Mouse (Mus musculus) midbrain, embryonic 11.5 days (tissue): ENCODE measurements around the gene Lman1l. TPM values are rescaled to one million over a fixed set of nuclear protein-coding genes. Genes with fewer than 3 reads are reported as not detected.
A peak's percentile ranks its signal among the peaks of the same experiment; 100 is the strongest.

Experiments used
- ATAC-seq: fragments of 200-750 bp; cut with Nextera tagmentation; 2 replicates; pipeline ENCODE4 v1.8.0; 2017; ENCODE audit warnings: moderate TSS enrichment, moderate library complexity; ENCODE audit not compliant: low FRiP score
- DNase-seq: peaks from one replicate; pipeline ENCODE4 v3.0.0; 2015; ENCODE audit warnings: low spot score; ENCODE audit errors: missing footprints
- H3K27ac ChIP-seq: fragments of 300-500 bp; sonication (generic); 2 replicates; pipeline ENCODE4 v1.5.1; 2014; ENCODE audit warnings: low read depth, low read length
- H3K27me3 ChIP-seq: fragments of 300-500 bp; sonication (generic); 2 replicates; pipeline ENCODE4 v1.6.1; 2014; ENCODE audit warnings: mild to moderate bottlenecking, low read length, moderate library complexity, mixed read lengths; ENCODE audit not compliant: control insufficient read depth, insufficient read depth
- H3K36me3 ChIP-seq: fragments of 300-500 bp; sonication (generic); 2 replicates; pipeline ENCODE4 v1.6.1; 2014; ENCODE audit warnings: mild to moderate bottlenecking, low read length, moderate library complexity, mixed read lengths; ENCODE audit not compliant: control insufficient read depth, insufficient read depth
- H3K4me1 ChIP-seq: fragments of 300-500 bp; sonication (generic); 2 replicates; pipeline ENCODE4 v1.6.1; 2014; ENCODE audit warnings: low read length; ENCODE audit not compliant: control insufficient read depth, insufficient read depth
- H3K4me2 ChIP-seq: fragments of 300-500 bp; sonication (generic); 2 replicates; pipeline ENCODE4 v1.6.1; 2014; ENCODE audit warnings: mild to moderate bottlenecking, moderate library complexity
- H3K4me3 ChIP-seq: fragments of 300-500 bp; sonication (generic); 2 replicates; pipeline ENCODE4 v1.5.1; 2014; ENCODE audit warnings: low read depth, low read length
- H3K9ac ChIP-seq: fragments of 300-500 bp; sonication (generic); 2 replicates; pipeline ENCODE4 v1.6.1; 2014; ENCODE audit warnings: low read length
- H3K9me3 ChIP-seq: fragments of 300-500 bp; sonication (generic); 2 replicates; pipeline ENCODE4 v1.6.1; 2016; ENCODE audit warnings: low read length; ENCODE audit not compliant: control insufficient read depth
- WGBS: fragments of 180-500 bp; shearing (Covaris S2); extraction: QIAGEN DNeasy Blood & Tissue Kit; methylation state at CpG from one replicate; pipeline ENCODE4 v1.1.7; 2014; 5-methylcytosine and 5-hydroxymethylcytosine counted together
- polyA plus RNA-seq: library from polyadenylated mRNA; unstranded; fragments of >200 nt; fragmentation: Nextera tagmentation; extraction: Ambion mirVana; gene quantifications from 2 replicates; pipeline ENCODE4 v1.2.1, GENCODE M21; 2014

Gene Lman1l
- polyA plus RNA-seq, 1 experiment from 2014 or later, result 0.08 TPM

DNA sequence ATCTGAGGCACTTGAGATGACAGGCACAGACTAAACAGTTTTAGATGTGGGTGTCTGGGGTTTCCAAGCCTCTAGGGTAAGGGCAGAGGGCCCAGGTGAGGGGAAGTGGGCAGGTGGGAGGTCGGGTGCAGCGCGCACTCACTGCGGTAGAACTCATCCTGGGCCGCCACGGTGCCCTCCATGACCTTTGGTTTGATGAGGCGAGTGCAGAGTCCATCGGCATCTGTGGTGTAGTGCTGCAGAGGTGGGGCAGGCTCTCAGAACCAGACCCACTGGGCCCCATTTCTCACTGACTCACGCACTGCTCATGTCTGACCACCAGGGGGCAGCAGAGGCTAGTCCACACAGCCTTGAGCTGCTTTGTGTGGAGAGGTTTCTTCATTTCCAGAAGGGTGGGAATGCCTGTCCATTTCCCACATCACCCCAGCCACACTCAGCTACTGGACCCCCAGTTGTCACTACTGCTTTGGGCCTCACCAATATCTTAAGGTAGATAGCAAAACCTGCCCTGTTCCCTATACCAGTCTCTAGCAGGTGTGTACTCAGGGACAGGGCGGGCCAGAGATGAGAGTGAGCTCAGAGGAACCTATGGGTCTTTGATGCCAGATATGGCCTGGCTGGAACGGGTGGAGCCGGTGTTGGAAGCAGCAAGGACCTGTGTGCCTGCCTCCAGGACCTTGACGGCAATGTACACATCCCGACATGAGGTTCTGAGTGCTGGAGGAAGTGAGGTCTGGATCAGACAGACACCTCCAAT lies 8.7 kb upstream of the Lman1l start:
- no peaks in the 10 kb centered on the region for H3K9me3 ChIP-seq
- 72% methylated on average over 14 of the region's 14 CpGs for WGBS
- ATAC-seq (peak; percentile 77), DNase-seq (peak; percentile 95)
- H3K9ac ChIP-seq, result no peak overlapping the region
- H3K36me3 ChIP-seq, result peaks cover 33% of the 10 kb centered on the region
- H3K4me2 ChIP-seq, result no peak overlapping the region
- H3K4me1 ChIP-seq, result no peaks in the 10 kb centered on the region; the same call in 1 of the 2 replicates
- no peak overlapping the region; the same call in 1 of the 2 replicates for H3K27ac ChIP-seq
- H3K27me3 ChIP-seq, result no peaks in the 10 kb centered on the region
- H3K4me3 ChIP-seq, result no peak overlapping the region

DNA sequence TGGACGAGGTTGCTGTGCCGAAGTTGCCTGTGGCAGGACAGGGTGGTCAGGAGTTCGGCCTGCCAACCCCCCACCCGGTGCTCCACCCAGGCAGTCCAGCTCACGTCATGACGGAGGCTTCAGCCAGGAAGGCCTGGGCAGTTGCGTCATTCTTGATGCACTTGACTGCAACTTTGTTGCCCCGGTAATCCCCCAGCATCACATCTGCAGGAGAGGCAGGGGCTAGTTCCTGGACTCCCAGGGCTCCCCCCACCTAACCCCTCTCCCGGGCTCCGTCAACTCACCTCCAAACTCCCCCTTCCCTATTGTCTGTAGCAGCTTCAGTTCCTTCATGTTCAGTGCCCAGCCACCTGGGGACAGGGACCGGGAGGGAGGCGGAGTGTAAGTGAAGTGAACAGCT lies 8.1 kb upstream of the Lman1l start:
- 92% methylated on average over 12 of the region's 12 CpGs for WGBS
- H3K4me1 ChIP-seq, result no peaks in the 10 kb centered on the region; the same call in 1 of the 2 replicates
- no peaks in the 10 kb centered on the region for H3K27me3 ChIP-seq
- H3K9me3 ChIP-seq, result no peaks in the 10 kb centered on the region
- peaks cover 33% of the 10 kb centered on the region for H3K36me3 ChIP-seq
- ATAC-seq (no peak), DNase-seq (no peak)
- H3K4me2 ChIP-seq, result no peak overlapping the region
- no peak overlapping the region for H3K9ac ChIP-seq
- no peak overlapping the region for H3K4me3 ChIP-seq
- no peak overlapping the region for H3K27ac ChIP-seq

DNA sequence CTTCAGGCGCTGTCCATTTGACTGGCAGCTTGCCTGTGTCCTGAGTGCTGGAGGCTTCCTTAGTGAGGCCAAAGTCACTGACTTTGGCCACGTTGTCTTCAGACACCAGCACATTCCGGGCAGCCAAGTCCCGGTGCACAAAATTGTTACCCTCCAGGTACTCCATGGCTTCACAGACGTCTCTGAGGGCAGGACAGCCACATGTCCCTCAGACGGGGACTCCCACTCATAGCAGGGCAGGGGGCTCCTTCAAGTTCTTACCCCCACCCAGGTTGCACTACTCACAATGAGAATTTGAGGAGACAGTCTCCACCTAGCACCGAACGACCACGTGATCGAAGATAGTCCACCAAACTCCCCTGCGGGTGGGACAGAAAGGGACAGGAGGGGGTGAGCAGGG lies 7.3 kb upstream of the Lman1l start:
- Histone ChIP-seq H3K4me1 (no peaks in the 10 kb centered on the region; the same call in 1 of the 2 replicates), H3K9me3 (no peaks in the 10 kb centered on the region), H3K9ac (no peak overlapping the region), H3K36me3 (peaks cover 33% of the 10 kb centered on the region), H3K4me3 (no peak overlapping the region), H3K27me3 (no peaks in the 10 kb centered on the region), H3K27ac (no peak overlapping the region), H3K4me2 (no peak overlapping the region)
- no peak for ATAC-seq
- WGBS, result 89% methylated on average over 11 of the region's 11 CpGs
- DNase-seq, result no peak

DNA sequence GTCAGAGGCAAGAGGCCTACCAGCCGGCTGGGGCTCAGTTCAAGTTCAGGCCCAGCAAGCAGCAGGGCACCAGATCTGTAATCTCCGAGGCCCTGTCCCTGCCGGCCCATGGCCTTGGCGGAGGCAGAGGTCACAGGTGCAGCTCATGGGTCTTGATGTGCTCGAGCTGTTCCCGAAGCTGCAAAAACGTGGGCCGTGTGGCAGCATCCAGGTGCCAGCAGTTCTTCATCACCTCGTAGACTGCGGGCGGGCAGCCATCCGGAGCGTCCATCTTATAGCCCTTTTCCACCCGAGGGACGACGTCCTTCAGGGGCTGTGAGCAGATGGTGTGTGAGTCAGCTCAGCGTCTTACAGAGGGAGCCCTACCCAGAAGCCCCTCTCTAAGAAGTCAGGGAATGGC lies 6.6 kb upstream of the Lman1l start:
- DNase-seq (no peak), ATAC-seq (no peak)
- no peak overlapping the region for H3K9ac ChIP-seq
- H3K27ac ChIP-seq, result no peak overlapping the region
- no peaks in the 10 kb centered on the region for H3K9me3 ChIP-seq
- peaks cover 33% of the 10 kb centered on the region for H3K36me3 ChIP-seq
- no peak overlapping the region for H3K4me3 ChIP-seq
- H3K4me1 ChIP-seq, result no peaks in the 10 kb centered on the region; the same call in 1 of the 2 replicates
- no peaks in the 10 kb centered on the region for H3K27me3 ChIP-seq
- 92% methylated on average over 17 of the region's 17 CpGs for WGBS
- no peak overlapping the region for H3K4me2 ChIP-seq

DNA sequence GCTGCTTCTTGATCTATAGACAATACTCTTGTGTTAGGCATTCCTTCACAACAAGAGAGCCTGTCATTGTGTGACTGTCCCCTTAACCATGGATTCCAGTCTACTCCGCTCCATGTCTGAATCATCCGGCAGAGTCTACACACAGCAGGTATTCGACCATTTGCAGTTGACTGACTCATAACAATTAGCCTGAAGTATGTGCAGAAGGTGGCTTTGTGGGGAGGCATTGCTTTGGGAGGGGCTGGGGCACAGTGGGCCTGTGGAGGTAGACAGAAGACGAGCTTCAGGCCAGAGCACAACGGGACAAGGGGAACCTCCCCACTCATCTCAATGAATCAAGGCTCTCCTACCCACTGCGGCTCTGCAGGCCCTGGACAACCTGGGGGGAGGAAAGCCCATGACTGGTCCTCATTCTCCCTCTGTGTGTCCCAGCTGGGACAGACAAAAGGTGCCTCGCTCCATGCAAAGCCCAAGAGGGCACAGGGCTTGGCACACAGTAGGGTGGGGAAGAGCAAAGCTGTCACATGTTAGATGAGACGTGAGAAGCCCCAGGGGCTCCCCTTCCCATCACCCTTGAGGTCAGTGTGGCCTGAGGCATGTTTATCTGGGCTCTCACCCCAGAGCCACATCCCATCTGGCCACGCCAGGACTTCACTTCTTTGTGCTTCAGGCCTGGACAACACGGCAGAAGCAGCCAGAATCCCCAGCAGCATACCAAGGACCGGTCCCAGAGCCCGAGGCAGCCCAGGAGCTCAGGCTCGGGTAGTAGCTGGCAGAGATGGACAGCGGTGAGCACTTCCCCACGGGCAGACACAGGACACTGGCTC lies 5.3 kb upstream of the Lman1l start:
- DNase-seq, result no peak
- Histone ChIP-seq H3K36me3 (peaks cover 31% of the 10 kb centered on the region), H3K4me2 (no peak overlapping the region), H3K4me3 (no peak overlapping the region), H3K9me3 (no peaks in the 10 kb centered on the region), H3K9ac (no peak overlapping the region), H3K27me3 (no peaks in the 10 kb centered on the region), H3K4me1 (no peaks in the 10 kb centered on the region; the same call in 1 of the 2 replicates), H3K27ac (no peak overlapping the region)
- 82% methylated on average over 15 of the region's 15 CpGs for WGBS
- ATAC-seq, result no peak

DNA sequence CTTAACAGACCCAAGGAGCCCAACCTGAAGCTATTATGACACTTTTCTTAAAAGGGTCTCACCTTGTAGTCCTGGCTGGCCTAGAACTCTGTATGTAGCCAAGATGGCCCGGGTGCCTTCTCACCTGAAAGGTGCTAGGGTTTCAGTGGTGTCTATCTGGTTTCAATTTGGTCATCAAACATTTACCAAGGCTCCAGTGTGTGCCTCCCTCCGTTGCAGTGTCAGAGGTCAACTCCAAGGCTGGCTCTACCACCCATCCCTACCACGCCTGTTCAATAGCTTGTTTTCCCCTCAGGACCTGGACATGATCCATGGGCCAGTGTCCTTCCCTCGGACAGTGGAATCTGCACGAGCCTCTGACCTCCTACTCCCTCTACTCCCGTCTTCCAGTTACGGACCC lies 3.7 kb upstream of the Lman1l start:
- H3K4me2 ChIP-seq, result no peak overlapping the region
- H3K27me3 ChIP-seq, result no peaks in the 10 kb centered on the region
- no peaks in the 10 kb centered on the region; the same call in 1 of the 2 replicates for H3K4me1 ChIP-seq
- H3K9ac ChIP-seq, result no peak overlapping the region
- H3K4me3 ChIP-seq, result no peak overlapping the region
- DNase-seq (no peak), ATAC-seq (no peak)
- peaks cover 23% of the 10 kb centered on the region for H3K36me3 ChIP-seq
- 92% methylated on average over 7 of the region's 7 CpGs for WGBS
- H3K9me3 ChIP-seq, result no peaks in the 10 kb centered on the region
- no peak overlapping the region for H3K27ac ChIP-seq

DNA sequence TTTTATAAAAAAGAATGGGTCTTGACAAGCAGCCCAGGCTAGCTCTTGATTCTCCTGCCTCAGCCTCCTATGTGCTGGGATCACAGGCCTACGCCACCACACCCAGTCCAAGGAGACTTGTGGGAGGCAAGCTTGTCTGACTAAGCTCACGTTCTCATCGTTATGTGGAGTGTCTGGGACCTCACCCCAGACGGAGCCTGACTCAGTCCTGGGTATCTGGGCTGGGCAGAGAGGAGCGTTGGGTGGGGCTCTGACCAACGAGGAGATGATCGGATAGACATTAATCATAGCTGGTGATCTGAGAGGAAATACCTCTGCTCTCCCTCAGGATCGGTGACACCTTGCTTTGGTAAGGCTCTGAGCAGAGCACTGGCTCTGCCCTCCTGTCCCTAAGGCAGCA lies 1.7 kb downstream of the Lman1l start:
- DNase-seq (no peak), ATAC-seq (no peak)
- no peaks in the 10 kb centered on the region for H3K27me3 ChIP-seq
- H3K36me3 ChIP-seq, result no peaks in the 10 kb centered on the region
- H3K4me2 ChIP-seq, result no peak overlapping the region
- no peak overlapping the region for H3K9ac ChIP-seq
- no peaks in the 10 kb centered on the region for H3K9me3 ChIP-seq
- no peak overlapping the region for H3K27ac ChIP-seq
- no peaks in the 10 kb centered on the region; the same call in 1 of the 2 replicates for H3K4me1 ChIP-seq
- no peak overlapping the region for H3K4me3 ChIP-seq
- 82% methylated on average over 8 of the region's 8 CpGs for WGBS

DNA sequence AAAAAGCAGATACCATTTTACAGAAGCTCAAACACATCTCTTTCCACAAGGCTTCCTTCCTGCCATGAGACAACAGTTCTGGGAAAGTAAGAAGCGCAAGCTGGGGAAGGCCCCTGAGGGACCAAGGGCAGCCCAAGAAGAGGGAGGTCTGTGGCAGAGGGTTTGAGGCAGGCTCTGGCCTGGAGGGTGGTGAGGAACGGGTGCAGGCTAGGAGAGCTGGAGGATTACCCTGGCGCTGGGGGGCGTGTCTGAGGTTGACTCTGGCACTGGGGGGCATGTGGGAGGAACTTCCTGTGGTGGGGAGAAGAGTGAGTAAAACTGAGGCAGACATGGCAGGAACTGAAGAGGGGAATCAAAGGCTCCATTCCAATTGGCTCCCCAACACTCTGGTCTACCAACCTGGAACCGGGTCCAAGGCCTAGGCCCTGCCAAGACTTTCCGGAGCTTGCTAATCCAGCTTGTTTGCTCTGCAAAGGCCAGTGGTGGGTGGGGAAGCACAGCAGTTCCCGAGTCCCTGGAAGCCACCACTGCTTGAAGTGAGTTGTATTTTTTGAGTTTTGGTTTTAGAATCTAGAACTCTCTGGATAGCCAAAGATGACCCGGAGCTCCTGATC lies 2.9 kb downstream of the Lman1l start:
- no peaks in the 10 kb centered on the region; the same call in 1 of the 2 replicates for H3K4me1 ChIP-seq
- no peak overlapping the region for H3K4me3 ChIP-seq
- WGBS, result 78% methylated on average over 8 of the region's 8 CpGs
- H3K9ac ChIP-seq, result no peak overlapping the region
- no peaks in the 10 kb centered on the region for H3K27me3 ChIP-seq
- ATAC-seq (no peak), DNase-seq (no peak)
- no peaks in the 10 kb centered on the region for H3K36me3 ChIP-seq
- no peaks in the 10 kb centered on the region for H3K9me3 ChIP-seq
- no peak overlapping the region for H3K4me2 ChIP-seq
- H3K27ac ChIP-seq, result no peak overlapping the region

DNA sequence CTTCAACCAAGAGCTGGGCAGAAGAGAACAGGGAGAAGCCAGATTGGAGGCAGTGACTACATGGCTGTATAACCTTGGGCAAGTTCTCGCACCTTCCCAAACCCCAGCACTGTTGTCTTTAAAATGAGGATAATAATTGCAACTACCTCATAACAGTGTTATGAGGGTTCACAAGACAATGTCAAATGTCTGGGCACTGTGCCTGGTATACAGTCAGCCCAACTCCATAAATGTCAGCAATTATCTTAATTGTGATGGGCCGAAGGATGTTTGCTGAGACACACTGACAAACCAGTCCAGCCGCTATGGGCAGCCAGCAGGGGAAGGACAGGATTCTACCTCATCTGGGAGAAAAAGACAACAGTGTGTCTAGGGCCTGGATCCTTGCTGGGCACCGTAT lies 5.8 kb downstream of the Lman1l start:
- Histone ChIP-seq H3K9me3 (no peaks in the 10 kb centered on the region), H3K9ac (no peak overlapping the region), H3K4me2 (no peak overlapping the region), H3K36me3 (no peaks in the 10 kb centered on the region), H3K4me3 (no peak overlapping the region), H3K27ac (no peak overlapping the region), H3K4me1 (peaks cover 2% of the 10 kb centered on the region), H3K27me3 (no peaks in the 10 kb centered on the region)
- ATAC-seq (no peak), DNase-seq (no peak)
- 88% methylated on average over 4 of the region's 4 CpGs for WGBS
